Mouse (Mus musculus): ENCODE data around the gene Asphd1. TPM values are rescaled to one million over a fixed set of nuclear protein-coding genes. Genes with fewer than 3 reads are reported as not detected.

Asphd1 gene
- total RNA-seq, 4 experiments from 2014 or later: 0.19 TPM; not detected in 3

DNA sequence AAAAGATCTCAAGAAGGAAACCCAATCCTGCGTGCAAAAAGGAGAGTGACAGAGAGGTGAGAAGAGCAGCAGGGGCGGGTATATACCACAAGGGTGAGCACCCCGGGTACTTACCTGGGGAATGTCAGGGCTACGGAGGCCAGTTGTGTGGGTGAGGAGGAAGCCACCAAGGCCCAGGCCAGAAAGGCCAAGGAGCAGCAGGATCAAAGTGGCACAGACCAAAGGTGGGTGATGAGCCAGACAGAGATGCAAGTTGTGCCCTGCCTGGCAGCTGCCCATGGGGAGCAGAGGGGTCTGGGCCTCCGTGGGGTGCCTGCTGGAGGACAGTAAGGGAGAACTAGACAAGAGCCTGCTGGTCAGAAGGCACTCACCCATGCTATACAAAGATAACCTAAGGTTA lies 52.5 kb downstream of the Asphd1 start:
- no peak for DNase-seq (ENCODE audit: low spot score)

Other genes starting within 250 kb of the Asphd1 start
- gene Coro1a, start 241.8 kb downstream of the Asphd1 start, total RNA-seq (2022): 10 to 100 TPM in 1 of 4 experiments, 1 to 10 TPM in 3; 4.9 to 10.0 (median 6.2) TPM
- gene Mapk3, start 190.0 kb downstream of the Asphd1 start, total RNA-seq (2022): 10 to 100 TPM; 46.5 to 52.3 (median 50.4) TPM
- 1 to 10 TPM; 1.3 to 2.2 (median 1.8) TPM for gene Gdpd3, start 183.2 kb downstream of the Asphd1 start, total RNA-seq (2022)
- 10 to 100 TPM; 46.6 to 99.6 (median 72.6) TPM for gene Ypel3, start 172.6 kb downstream of the Asphd1 start, total RNA-seq (2022)
- gene Tbx6, start 168.1 kb downstream of the Asphd1 start, total RNA-seq (2022): under 1 TPM; 0.40 to 0.49 (median 0.42) TPM
- gene Ppp4c, start 157.1 kb downstream of the Asphd1 start, total RNA-seq (2022): 10 to 100 TPM; 32.7 to 36.8 (median 34.5) TPM
- 10 to 100 TPM in 1 of 4 experiments, 1 to 10 TPM in 3; 6.9 to 10.1 (median 8.0) TPM for gene Fam57b, start 151.9 kb downstream of the Asphd1 start, total RNA-seq (2022)
- not detected for gene 4930451I11Rik, start 117.9 kb downstream of the Asphd1 start, total RNA-seq (2022)
- gene Doc2a, start 102.2 kb downstream of the Asphd1 start, total RNA-seq (2022): not detected
- 1 to 10 TPM; 4.8 to 9.6 (median 6.4) TPM for gene Hirip3, start 87.6 kb downstream of the Asphd1 start, total RNA-seq (2022)
- gene Ino80e, start 87.2 kb downstream of the Asphd1 start, total RNA-seq (2022): 10 to 100 TPM; 18.3 to 23.9 (median 21.3) TPM
- 10 to 100 TPM; 35.8 to 40.4 (median 38.5) TPM for gene Taok2, start 64.9 kb downstream of the Asphd1 start, total RNA-seq (2022)
- gene Tmem219, start 26.7 kb downstream of the Asphd1 start, total RNA-seq (2022): 10 to 100 TPM; 10.3 to 13.1 (median 12.6) TPM
- 1 to 10 TPM; 6.6 to 9.3 (median 7.3) TPM for gene Kctd13, start 20.7 kb downstream of the Asphd1 start, total RNA-seq (2022)
- gene Sez6l2, start 981 bp upstream of the Asphd1 start, total RNA-seq (2022): 1 to 10 TPM; 2.6 to 7.2 (median 6.4) TPM
- gene Cdipt, start 26.3 kb upstream of the Asphd1 start, total RNA-seq (2022): 10 to 100 TPM; 45.9 to 53.7 (median 50.7) TPM
- under 1 TPM in 3 of 4 experiments, not detected in 1; 0.37 to 0.60 (median 0.43) TPM for gene Cdiptos, start 26.5 kb upstream of the Asphd1 start, total RNA-seq (2022)
- gene Mvp, start 65.0 kb upstream of the Asphd1 start, total RNA-seq (2022): 10 to 100 TPM; 59.3 to 81.8 (median 73.5) TPM
- not detected for gene Pagr1b, start 66.9 kb upstream of the Asphd1 start, total RNA-seq (2022)
- 10 to 100 TPM in 2 of 4 experiments, 1 to 10 TPM in 2; 8.3 to 22.2 (median 10.5) TPM for gene Pagr1a, start 67.8 kb upstream of the Asphd1 start, total RNA-seq (2022)
- 10 to 100 TPM; 28.1 to 33.3 (median 31.4) TPM for gene Gm42742, start 71.5 kb upstream of the Asphd1 start, total RNA-seq (2022)
- gene Prrt2, start 71.6 kb upstream of the Asphd1 start, total RNA-seq (2022): 1 to 10 TPM in 1 of 4 experiments, under 1 TPM in 1, not detected in 2; 0.87 to 1.1 TPM
- 10 to 100 TPM; 48.5 to 55.9 (median 54.8) TPM for gene Maz, start 77.5 kb upstream of the Asphd1 start, total RNA-seq (2022)
- 1 to 10 TPM in 3 of 4 experiments, not detected in 1; 1.2 to 2.2 (median 1.6) TPM for gene Kif22, start 92.9 kb upstream of the Asphd1 start, total RNA-seq (2022)
- gene Zg16, start 137.7 kb upstream of the Asphd1 start, total RNA-seq (2022): not detected
- gene AI467606, start 141.8 kb upstream of the Asphd1 start, total RNA-seq (2022): 1 to 10 TPM; 1.2 to 2.9 (median 1.3) TPM
- not detected for gene Qprt, start 172.6 kb upstream of the Asphd1 start, total RNA-seq (2022)
- gene Spn, start 188.2 kb upstream of the Asphd1 start, total RNA-seq (2022): under 1 TPM; 0.38 to 0.57 (median 0.46) TPM
- gene Cd2bp2, start 246.5 kb upstream of the Asphd1 start, total RNA-seq (2022): 10 to 100 TPM; 36.2 to 45.1 (median 40.6) TPM

Data from heart, adult 8-10 months (tissue).